ENCODE assay signal across 8 mouse cellular contexts in genomic region chr17:21536096-21536495, GRCm38 (mm10). TPM values are rescaled to one million over a fixed set of nuclear protein-coding genes. Genes with fewer than 3 reads are reported as not detected.
DNase-seq lines count a peak whose midpoint lies in the region; ATAC-seq and TF ChIP-seq lines count a peak whose summit lies in the region.

No protein-coding gene starts in this region.

- H3K4me2 ChIP-seq in forebrain, embryonic 15.5 days (replicated peaks) = peak overlapping the region; percentile 76
- peak overlapping the region; percentile 90 for H3K4me2 ChIP-seq in liver, postnatal 0 days (ENCODE audit: low read depth, low read length)

- H3K4me1 ChIP-seq in heart, adult 2 months (ENCODE audit: control insufficient read depth, insufficient read depth, low read length) = peaks cover 4% of the 10 kb centered on the region
- H3K4me1 ChIP-seq in forebrain, embryonic 15.5 days = peaks cover 23% of the 10 kb centered on the region
- peaks cover 26% of the 10 kb centered on the region for H3K4me1 ChIP-seq in liver, postnatal 0 days (ENCODE audit: insufficient read depth)

- H3K27me3 ChIP-seq in heart, adult 2 months (ENCODE audit: control insufficient read depth, insufficient read depth, low read length) = no peaks in the 10 kb centered on the region
- H3K27me3 ChIP-seq in forebrain, embryonic 15.5 days = no peaks in the 10 kb centered on the region
- H3K27me3 ChIP-seq in liver, postnatal 0 days (ENCODE audit: insufficient read depth, low read length) = no peaks in the 10 kb centered on the region

- peak overlapping the region; percentile 54 for H3K4me3 ChIP-seq in heart, adult 2 months
- peak overlapping the region; percentile 46 for H3K4me3 ChIP-seq in forebrain, embryonic 15.5 days
- H3K4me3 ChIP-seq in liver, postnatal 0 days (ENCODE audit: low read depth, low read length) = peak overlapping the region; percentile 62

- TF ChIP-seq EP300 in heart, adult 2 months (IDR thresholded peaks at IDR 0.05; ENCODE audit: insufficient read depth, low read depth, low read length) = no peak
- TF ChIP-seq EP300 in liver, postnatal 0 days (IDR thresholded peaks at IDR 0.05; ENCODE audit: low read depth) = no peak

- TF ChIP-seq CTCF in heart, adult 2 months (IDR thresholded peaks at IDR 0.05) = no peak
- TF ChIP-seq CTCF in liver, postnatal 0 days (IDR thresholded peaks at IDR 0.05; ENCODE audit: low read depth) = no peak

- no peak for ATAC-seq in forebrain, embryonic 15.5 days (replicated peaks)
- ATAC-seq in liver, postnatal 0 days = no peak
- no peak for ATAC-seq in frontal cortex, adult (ENCODE audit: low TSS enrichment)

- 36% methylated on average over 7 of the region's 7 CpGs for WGBS in heart, adult 2 months
- WGBS in forebrain, embryonic 15.5 days = 44% methylated on average over 7 of the region's 7 CpGs
- WGBS in liver, postnatal 0 days (ENCODE audit: insufficient replicate concordance) = 18% methylated on average over 7 of the region's 7 CpGs

- intact Hi-C loops in heart, adult 2 months (cut with DNase I) = loop anchor here (10.0 kb wide), 2 partner anchors 301 to 591 kb away; partner anchors contain the start of gene Ppp2r1a

- no peak for DNase-seq in heart, adult 2 months
- DNase-seq in heart, adult 8-10 months (ENCODE audit: low spot score) = no peak
- DNase-seq in A20 (ENCODE audit: low read depth, low spot score) = peak; percentile 60
- no peak for DNase-seq in liver, postnatal 0 days
- no peak for DNase-seq in embryo, embryonic 9.5 days (ENCODE audit: extremely low spot score)
- no peak for DNase-seq in retina, embryonic 14.5 days (ENCODE audit: low spot score)

- no peaks in the 10 kb centered on the region for H3K9me3 ChIP-seq in forebrain, embryonic 15.5 days
- H3K9me3 ChIP-seq in liver, postnatal 0 days (ENCODE audit: low read length) = no peaks in the 10 kb centered on the region

- peak overlapping the region; percentile 56 for H3K9ac ChIP-seq in heart, adult 2 months (ENCODE audit: low read depth, low read length)
- peak overlapping the region; percentile 54; the same call in 1 of the 2 replicates for H3K9ac ChIP-seq in forebrain, embryonic 15.5 days (replicated peaks)
- H3K9ac ChIP-seq in liver, postnatal 0 days (replicated peaks) = peak overlapping the region; percentile 68

- H3K36me3 ChIP-seq in heart, adult 2 months (ENCODE audit: control insufficient read depth, insufficient read depth, low read length) = peaks cover 7% of the 10 kb centered on the region
- no peaks in the 10 kb centered on the region for H3K36me3 ChIP-seq in forebrain, embryonic 15.5 days
- no peaks in the 10 kb centered on the region for H3K36me3 ChIP-seq in liver, postnatal 0 days (replicated peaks; ENCODE audit: insufficient read depth, low read length)

- peak overlapping the region; percentile 74 for H3K27ac ChIP-seq in heart, adult 2 months
- H3K27ac ChIP-seq in forebrain, embryonic 15.5 days (replicated peaks) = no peak overlapping the region
- H3K27ac ChIP-seq in liver, postnatal 0 days (ENCODE audit: low read depth) = peak overlapping the region; percentile 69; the same call in 1 of the 2 replicates

- TF ChIP-seq POLR2A in heart, adult 2 months (IDR thresholded peaks at IDR 0.05; ENCODE audit: insufficient read depth, low read depth, low read length) = no peak

- no peaks in the 10 kb centered on the region for H3K79me2 ChIP-seq in heart, adult 2 months (replicated peaks; ENCODE audit: control insufficient read depth, insufficient read depth, low read length)

RNA-seq across cellular contexts. Expression of gene Zfp52, which starts 0.8 kb away (rescaled TPM):
- 1 to 10 TPM; 3.5 to 5.9 TPM for total RNA-seq in heart, adult 2 months (2021)
- polyA plus RNA-seq in heart, adult 2 months (2012; rRNA removed) = 1.1 and 1.9 TPM in 2 replicates
- total RNA-seq in heart, adult 8-10 months (2022) = 1 to 10 TPM; 5.4 to 7.1 (median 6.2) TPM
- polyA plus RNA-seq in forebrain, embryonic 15.5 days (2015; fragmentation: Nextera tagmentation; extraction: Ambion mirVana) = 2.0 and 2.4 TPM in 2 replicates
- 0.85 and 1.2 TPM in 2 replicates for polyA plus RNA-seq in liver, postnatal 0 days (2015; fragmentation: Nextera tagmentation; extraction: Ambion mirVana)

RNA-seq across cellular contexts. Expression of gene Zfp948, which starts 30.7 kb away (rescaled TPM):
- 1 to 10 TPM; 2.7 to 3.7 TPM for total RNA-seq in heart, adult 2 months (2021)
- 1.2 and 3.0 TPM in 2 replicates for polyA plus RNA-seq in heart, adult 2 months (2012; rRNA removed)
- total RNA-seq in heart, adult 8-10 months (2022) = 1 to 10 TPM; 2.8 to 3.5 (median 3.1) TPM
- 18.6 and 19.5 TPM in 2 replicates for polyA plus RNA-seq in forebrain, embryonic 15.5 days (2015; fragmentation: Nextera tagmentation; extraction: Ambion mirVana)
- 3.2 and 3.7 TPM in 2 replicates for polyA plus RNA-seq in liver, postnatal 0 days (2015; fragmentation: Nextera tagmentation; extraction: Ambion mirVana)

RNA-seq across cellular contexts. Expression of gene Zfp53, which starts 47.3 kb away (rescaled TPM):
- 1 to 10 TPM; 2.0 to 2.5 TPM for total RNA-seq in heart, adult 2 months (2021)
- polyA plus RNA-seq in heart, adult 2 months (2012; rRNA removed) = 0.55 and 1.0 TPM in 2 replicates
- total RNA-seq in heart, adult 8-10 months (2022) = 1 to 10 TPM; 1.8 to 3.1 (median 2.4) TPM
- 10.9 and 11.3 TPM in 2 replicates for polyA plus RNA-seq in forebrain, embryonic 15.5 days (2015; fragmentation: Nextera tagmentation; extraction: Ambion mirVana)
- polyA plus RNA-seq in liver, postnatal 0 days (2015; fragmentation: Nextera tagmentation; extraction: Ambion mirVana) = 2.7 and 3.5 TPM in 2 replicates
